Comparison of ENCODE assay signal across 12 mouse cellular contexts in the genomic region with DNA sequence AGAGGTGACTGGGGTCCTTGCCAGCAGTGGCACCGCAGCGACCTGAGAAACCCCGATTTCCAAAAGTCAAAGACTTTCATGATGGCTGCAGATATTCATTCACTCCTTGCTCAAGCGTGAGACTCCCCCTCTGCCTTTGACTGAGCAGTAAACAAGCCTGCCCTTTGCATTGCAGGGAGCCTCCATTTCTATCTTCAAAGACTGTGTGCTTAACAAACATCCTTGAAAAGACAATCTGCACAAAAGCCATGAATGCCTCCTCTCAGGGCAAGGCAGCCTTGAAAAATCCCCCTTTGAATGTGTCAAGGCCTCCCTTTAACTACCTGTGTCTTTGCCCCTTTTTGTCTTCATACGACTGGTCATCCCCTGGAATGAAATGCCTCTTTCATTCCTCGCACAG.
"Had no signal": no experiment of that assay in that cellular context is flagged by ENCODE, and none has a peak within 500 bp of the region (broad histone marks: within the 10 kb centered on the region; RNA-seq: fewer than 3 reads in every experiment).

No protein-coding gene starts in this region.

- H3K4me3 ChIP-seq: left cerebral cortex, adult 2 months; liver, embryonic 13.5 days had no signal

- H3K27ac ChIP-seq: left cerebral cortex, adult 2 months; liver, embryonic 13.5 days; macrophage had no signal

- DNase-seq: kidney, adult 9 months; kidney, postnatal 14 days; kidney, postnatal 4 days; layer of hippocampus, adult 9-11 months; layer of hippocampus, postnatal 36 days; liver, embryonic 13.5 days; lung, adult 2 months; midbrain, embryonic 14.5 days; thymus, adult 18-20 months; thymus, postnatal 36 days had no signal
